Mouse (Mus musculus) forebrain, embryonic 15.5 days (tissue): ENCODE results near the gene Dph3. TPM values are rescaled to one million over a fixed set of nuclear protein-coding genes. Genes with fewer than 3 reads are reported as not detected.

ENCODE experiments used
- ATAC-seq: fragments of 200-750 bp; cut with Nextera tagmentation; replicated peaks from 2 replicates; pipeline ENCODE4 v1.8.0; 2017; ENCODE audit warnings: mild to moderate bottlenecking, moderate TSS enrichment, moderate library complexity
- H3K27ac ChIP-seq: fragments of 300-500 bp; sonication (generic); replicated peaks from 2 replicates; pipeline ENCODE4 v1.5.1; 2015; ENCODE audit warnings: mild to moderate bottlenecking, inconsistent platforms
- H3K27me3 ChIP-seq: fragments of 300-500 bp; sonication (generic); 2 replicates; pipeline ENCODE4 v1.6.1; 2015; ENCODE audit warnings: inconsistent platforms
- H3K36me3 ChIP-seq: fragments of 300-500 bp; sonication (generic); 2 replicates; pipeline ENCODE4 v1.6.1; 2015; ENCODE audit warnings: mild to moderate bottlenecking, inconsistent platforms
- H3K4me1 ChIP-seq: fragments of 300-500 bp; sonication (generic); 2 replicates; pipeline ENCODE4 v1.6.1; 2015; ENCODE audit warnings: inconsistent platforms
- H3K4me2 ChIP-seq: fragments of 300-500 bp; sonication (generic); replicated peaks from 2 replicates; pipeline ENCODE4 v1.6.1; 2015; ENCODE audit warnings: mild to moderate bottlenecking, inconsistent platforms
- H3K4me3 ChIP-seq: fragments of 300-500 bp; sonication (generic); 2 replicates; pipeline ENCODE4 v1.5.1; 2015; ENCODE audit warnings: mild to moderate bottlenecking, inconsistent platforms
- H3K9ac ChIP-seq: fragments of 300-500 bp; sonication (generic); replicated peaks from 2 replicates; pipeline ENCODE4 v1.6.1; 2015; ENCODE audit warnings: mild to moderate bottlenecking, inconsistent platforms
- H3K9me3 ChIP-seq: fragments of 300-500 bp; sonication (generic); 2 replicates; pipeline ENCODE4 v1.6.1; 2016; ENCODE audit warnings: inconsistent platforms
- WGBS: fragments of 180-500 bp; shearing (Covaris S2); methylation state at CpG from one replicate; pipeline ENCODE4 v1.1.7; 2015; ENCODE audit warnings: mixed read lengths; 5-methylcytosine and 5-hydroxymethylcytosine counted together
- polyA plus RNA-seq: library from polyadenylated mRNA; unstranded; fragments of >200 nt; fragmentation: Nextera tagmentation; extraction: Ambion mirVana; gene quantifications from 2 replicates; pipeline ENCODE4 v1.2.1, GENCODE M21; 2015

Dph3 gene
- polyA plus RNA-seq, 1 experiment from 2014 or later, result 74.6 TPM

DNA sequence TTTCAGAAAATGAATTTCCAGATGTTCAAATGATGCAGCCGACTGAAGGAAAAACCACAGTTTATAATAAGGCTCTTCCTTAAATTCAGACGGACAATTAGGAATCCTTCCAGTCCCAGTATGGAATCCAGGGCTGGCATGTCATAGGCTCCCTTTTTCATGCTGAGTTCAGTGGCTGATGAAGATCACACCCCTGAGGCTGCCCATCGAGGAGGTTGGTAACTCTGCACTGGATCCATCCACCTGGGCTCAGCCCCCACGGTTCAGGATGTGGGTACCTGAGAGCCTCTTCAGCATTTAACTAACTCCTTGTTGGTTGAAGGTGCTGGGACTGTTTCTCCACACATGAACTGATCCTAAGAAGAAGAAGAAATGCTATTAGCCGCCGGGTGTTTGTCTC, 2.6 kb downstream of the Dph3 start:
- peaks cover 27% of the 10 kb centered on the region for H3K4me1 ChIP-seq
- H3K27ac ChIP-seq, result no peak overlapping the region
- H3K27me3 ChIP-seq, result no peaks in the 10 kb centered on the region
- peaks cover 25% of the 10 kb centered on the region for H3K36me3 ChIP-seq
- 95% methylated on average over 6 of the region's 6 CpGs for WGBS
- no peak overlapping the region for H3K4me3 ChIP-seq
- ATAC-seq, result no peak
- H3K9me3 ChIP-seq, result no peaks in the 10 kb centered on the region
- H3K4me2 ChIP-seq, result no peak overlapping the region
- H3K9ac ChIP-seq, result no peak overlapping the region

DNA sequence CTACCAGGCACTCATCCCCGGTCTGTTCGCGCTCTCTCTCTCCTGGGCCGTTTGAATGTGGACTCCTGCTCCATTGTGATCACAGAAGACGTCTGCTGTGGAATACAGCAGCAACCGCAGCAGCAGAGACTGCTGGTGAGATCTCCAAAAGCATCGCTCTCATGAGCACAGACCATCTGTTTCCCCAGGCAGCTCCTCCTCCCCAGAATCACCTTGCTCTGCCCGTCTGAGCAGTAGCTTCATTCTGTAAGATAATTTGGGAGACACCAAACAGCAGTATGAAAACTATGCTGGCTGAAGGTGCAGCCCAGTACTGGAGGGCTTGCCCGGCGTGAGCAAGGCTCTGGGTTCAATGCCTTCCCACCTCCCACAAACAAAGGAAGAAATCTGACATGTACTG, 4.5 kb downstream of the Dph3 start:
- no peak for ATAC-seq
- peaks cover 14% of the 10 kb centered on the region for H3K4me1 ChIP-seq
- no peak overlapping the region for H3K4me2 ChIP-seq
- no peak overlapping the region for H3K4me3 ChIP-seq
- WGBS, result 77% methylated on average over 10 of the region's 10 CpGs
- H3K36me3 ChIP-seq, result peaks cover 25% of the 10 kb centered on the region
- H3K27ac ChIP-seq, result no peak overlapping the region
- H3K9ac ChIP-seq, result no peak overlapping the region
- H3K9me3 ChIP-seq, result no peaks in the 10 kb centered on the region
- H3K27me3 ChIP-seq, result no peaks in the 10 kb centered on the region

DNA sequence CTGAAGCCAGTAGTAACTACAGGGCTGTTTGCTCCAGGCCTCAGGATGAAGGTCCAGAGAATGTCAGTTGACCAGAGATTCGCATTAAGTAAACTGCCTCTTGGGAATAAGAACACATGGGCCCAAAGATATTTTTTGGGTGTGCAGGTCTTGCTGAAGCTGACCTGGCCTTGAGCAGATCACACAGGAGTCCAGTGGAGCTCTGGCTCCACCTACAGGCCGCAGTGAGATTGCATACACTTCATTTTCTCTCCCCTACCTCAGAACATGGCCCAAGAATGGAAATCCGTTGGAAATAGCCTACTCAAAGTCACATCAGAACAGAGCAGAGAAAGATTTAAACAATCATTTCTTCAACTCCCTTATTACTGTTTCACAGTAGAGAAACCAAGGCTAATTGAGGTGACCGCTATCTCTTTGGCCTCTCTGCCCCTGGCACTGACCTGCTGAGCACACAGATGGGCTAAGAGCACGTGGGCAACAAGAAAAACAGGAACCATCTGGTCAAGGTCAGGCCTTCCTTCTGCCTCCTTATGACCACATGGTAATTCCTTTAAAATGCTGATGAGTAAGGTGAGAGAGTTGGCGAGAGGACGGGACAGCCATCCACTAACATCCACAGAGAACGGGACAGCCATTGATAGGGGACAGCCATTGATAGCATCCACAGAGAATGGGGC, 8.5 kb downstream of the Dph3 start:
- Histone ChIP-seq H3K9me3 (no peaks in the 10 kb centered on the region), H3K27me3 (no peaks in the 10 kb centered on the region), H3K36me3 (peaks cover 16% of the 10 kb centered on the region), H3K4me2 (no peak overlapping the region), H3K4me1 (no peaks in the 10 kb centered on the region), H3K27ac (no peak overlapping the region), H3K9ac (no peak overlapping the region), H3K4me3 (no peak overlapping the region)
- 54% methylated on average over 8 of the region's 8 CpGs for WGBS
- peak; percentile 66 for ATAC-seq

DNA sequence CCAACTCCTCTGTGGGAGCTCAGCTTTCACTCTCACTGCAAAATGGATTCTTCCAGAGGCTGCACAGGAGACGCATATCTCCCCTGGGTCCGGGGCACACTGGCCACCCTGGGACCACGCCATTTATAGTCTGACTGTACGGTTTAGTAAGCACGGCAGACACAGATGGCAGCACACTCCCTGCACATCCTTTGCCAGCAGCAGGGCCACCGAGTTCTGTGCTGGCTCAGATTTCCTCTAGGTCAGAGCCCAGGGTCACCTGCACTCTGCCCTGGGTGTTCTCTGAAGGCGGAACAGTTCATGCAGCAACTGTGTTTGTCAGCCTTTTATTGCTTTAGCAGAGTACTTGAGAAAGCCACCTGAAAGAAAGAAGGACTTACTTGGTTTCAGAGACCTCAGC, 11.6 kb downstream of the Dph3 start:
- H3K4me2 ChIP-seq, result no peak overlapping the region
- H3K9me3 ChIP-seq, result no peaks in the 10 kb centered on the region
- WGBS, result 85% methylated on average over 7 of the region's 7 CpGs
- ATAC-seq, result no peak
- no peak overlapping the region for H3K9ac ChIP-seq
- no peak overlapping the region for H3K4me3 ChIP-seq
- H3K27ac ChIP-seq, result no peak overlapping the region
- no peaks in the 10 kb centered on the region for H3K4me1 ChIP-seq
- no peaks in the 10 kb centered on the region for H3K36me3 ChIP-seq
- H3K27me3 ChIP-seq, result no peaks in the 10 kb centered on the region

DNA sequence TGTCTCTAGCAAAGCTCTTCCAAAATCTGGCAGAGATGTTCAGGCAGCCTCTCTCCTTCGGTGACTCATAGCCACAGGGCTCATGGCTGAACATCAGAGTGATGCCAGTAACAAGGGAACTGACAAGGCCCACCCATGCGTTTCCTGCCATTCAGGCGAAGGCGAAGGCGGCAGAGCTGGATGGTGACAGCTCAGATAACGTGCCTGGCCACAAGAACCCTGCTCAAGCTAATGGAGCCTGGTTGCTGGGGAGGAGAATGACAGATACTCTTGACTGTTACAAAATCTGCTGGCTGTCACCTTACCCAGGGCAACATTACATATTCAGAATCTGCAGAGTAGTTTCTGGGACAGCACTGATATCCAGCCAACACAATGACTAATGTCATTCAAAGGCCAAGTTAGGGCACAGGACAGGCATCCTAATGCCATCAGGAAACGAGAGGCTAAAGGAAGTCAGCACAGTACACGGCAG, 12.3 kb downstream of the Dph3 start:
- Histone ChIP-seq H3K27me3 (no peaks in the 10 kb centered on the region), H3K9me3 (no peaks in the 10 kb centered on the region), H3K4me3 (no peak overlapping the region), H3K4me2 (no peak overlapping the region), H3K27ac (no peak overlapping the region), H3K36me3 (no peaks in the 10 kb centered on the region), H3K9ac (no peak overlapping the region), H3K4me1 (no peaks in the 10 kb centered on the region)
- no peak for ATAC-seq
- 74% methylated on average over 8 of the region's 8 CpGs for WGBS

DNA sequence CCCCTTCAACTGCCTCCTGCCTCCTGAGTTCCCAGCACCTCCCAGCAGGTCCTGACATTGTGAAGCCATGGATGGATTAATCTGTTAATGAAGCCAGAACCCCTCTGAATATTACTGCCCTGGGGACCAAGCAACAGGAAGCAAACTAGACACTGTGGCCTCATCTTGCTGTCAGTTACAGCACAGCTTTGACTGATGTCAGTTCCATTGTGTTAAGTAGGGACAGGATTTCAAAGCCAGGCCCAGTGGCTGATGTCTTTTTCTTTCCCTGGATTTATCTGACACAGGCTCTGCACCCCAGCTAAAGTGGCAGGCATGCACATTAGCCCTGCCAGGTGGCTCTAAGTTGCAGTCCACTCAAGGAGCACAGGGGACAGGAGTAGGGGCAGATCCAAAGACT, 12.7 kb downstream of the Dph3 start:
- no peak overlapping the region for H3K9ac ChIP-seq
- no peaks in the 10 kb centered on the region for H3K4me1 ChIP-seq
- no peak overlapping the region for H3K4me3 ChIP-seq
- H3K9me3 ChIP-seq, result no peaks in the 10 kb centered on the region
- H3K27ac ChIP-seq, result no peak overlapping the region
- ATAC-seq, result no peak
- H3K4me2 ChIP-seq, result no peak overlapping the region
- H3K27me3 ChIP-seq, result no peaks in the 10 kb centered on the region
- no peaks in the 10 kb centered on the region for H3K36me3 ChIP-seq

DNA sequence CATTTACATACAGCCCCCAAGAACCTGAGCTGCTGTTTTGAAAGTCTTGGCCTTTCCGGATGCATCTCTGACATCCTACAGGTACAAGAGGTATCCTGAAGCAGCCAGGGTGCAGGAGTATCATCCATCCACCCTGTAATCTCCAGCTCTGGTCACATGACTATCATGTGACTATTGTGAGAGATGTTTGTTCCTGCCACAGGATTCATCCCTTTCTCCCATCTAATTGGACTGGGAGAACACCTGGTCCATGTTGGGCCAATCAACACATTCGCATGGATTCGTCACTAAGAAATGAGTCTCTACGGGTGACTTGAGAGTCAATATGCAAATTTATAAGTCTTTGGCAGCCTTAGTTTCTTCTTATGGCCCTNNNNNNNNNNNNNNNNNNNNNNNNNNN, 24.1 kb downstream of the Dph3 start:
- Histone ChIP-seq H3K4me3 (no peak overlapping the region), H3K27ac (no peak overlapping the region), H3K27me3 (no peaks in the 10 kb centered on the region), H3K9ac (no peak overlapping the region), H3K9me3 (no peaks in the 10 kb centered on the region), H3K4me1 (no peaks in the 10 kb centered on the region), H3K36me3 (no peaks in the 10 kb centered on the region), H3K4me2 (no peak overlapping the region)
- WGBS, result 81% methylated on average over 4 of the region's 4 CpGs
- no peak for ATAC-seq

DNA sequence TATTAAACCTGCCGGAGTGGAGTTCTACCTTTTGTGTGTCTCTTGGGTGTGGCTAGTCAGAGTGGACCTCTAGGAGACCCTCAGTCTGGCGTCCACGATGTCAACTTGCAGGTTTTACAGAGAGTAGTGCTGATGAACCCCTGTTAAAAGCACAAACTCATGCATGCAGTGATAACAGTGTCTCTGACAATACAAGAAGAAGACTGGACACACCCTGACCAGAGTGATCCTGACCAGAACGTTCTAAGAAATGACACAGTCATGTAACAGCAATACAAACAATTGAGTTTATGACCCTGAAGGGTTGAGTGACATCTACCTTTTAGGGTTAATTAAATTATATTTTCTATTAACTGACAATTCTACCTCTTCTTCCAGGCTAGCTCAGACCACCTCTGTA, 27.9 kb downstream of the Dph3 start:
- H3K4me3 ChIP-seq, result no peak overlapping the region
- H3K4me1 ChIP-seq, result no peaks in the 10 kb centered on the region
- H3K27me3 ChIP-seq, result no peaks in the 10 kb centered on the region
- 86% methylated on average over 4 of the region's 4 CpGs for WGBS
- H3K36me3 ChIP-seq, result no peaks in the 10 kb centered on the region
- H3K4me2 ChIP-seq, result no peak overlapping the region
- ATAC-seq, result no peak
- no peak overlapping the region for H3K9ac ChIP-seq
- no peak overlapping the region for H3K27ac ChIP-seq
- H3K9me3 ChIP-seq, result no peaks in the 10 kb centered on the region

DNA sequence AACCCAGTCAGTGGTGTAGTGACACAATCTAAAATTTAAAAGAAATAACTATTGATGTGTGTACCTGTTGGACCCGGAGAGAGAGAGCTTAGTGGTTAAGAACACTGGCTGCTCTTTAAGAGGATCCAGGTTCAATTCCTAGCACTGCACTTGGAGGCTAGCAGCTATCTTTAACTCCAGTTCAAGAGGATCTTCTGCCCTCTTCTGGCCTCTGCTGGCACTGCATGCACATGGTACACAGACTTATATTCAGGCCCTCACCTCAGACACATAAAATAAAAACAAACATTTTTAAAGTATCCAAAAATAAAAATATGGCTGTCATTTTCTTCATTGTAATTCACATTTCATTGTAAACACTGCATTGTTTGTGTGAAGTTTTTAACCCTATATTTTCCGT, 28.9 kb downstream of the Dph3 start:
- no peaks in the 10 kb centered on the region for H3K36me3 ChIP-seq
- 97% methylated on average over 2 of the region's 2 CpGs for WGBS
- no peaks in the 10 kb centered on the region for H3K9me3 ChIP-seq
- no peak overlapping the region for H3K9ac ChIP-seq
- H3K4me1 ChIP-seq, result no peaks in the 10 kb centered on the region
- ATAC-seq, result no peak
- no peaks in the 10 kb centered on the region for H3K27me3 ChIP-seq
- no peak overlapping the region for H3K4me3 ChIP-seq
- H3K27ac ChIP-seq, result no peak overlapping the region
- no peak overlapping the region for H3K4me2 ChIP-seq

DNA sequence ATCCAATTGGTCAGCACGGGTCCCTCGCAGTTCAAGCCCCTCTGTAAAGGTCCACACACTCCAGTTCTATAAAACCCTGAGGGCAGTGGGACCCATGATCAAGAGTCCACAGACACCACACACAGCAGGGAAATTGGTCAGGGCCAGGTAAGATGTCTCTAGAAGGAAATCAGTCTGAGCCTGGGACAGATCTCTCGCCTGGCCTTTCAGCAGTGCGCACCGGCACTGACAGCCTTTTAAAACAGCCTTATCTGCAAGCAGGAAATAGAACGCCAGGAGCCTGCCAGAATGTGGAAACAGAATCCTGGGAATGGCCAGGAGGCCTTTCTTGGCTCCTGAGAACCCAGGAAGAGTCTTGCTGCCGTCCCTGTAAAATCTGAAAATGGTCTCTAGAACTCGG, 29.7 kb downstream of the Dph3 start:
- WGBS, result 88% methylated on average over 8 of the region's 8 CpGs
- H3K27me3 ChIP-seq, result no peaks in the 10 kb centered on the region
- no peak overlapping the region for H3K9ac ChIP-seq

DNA sequence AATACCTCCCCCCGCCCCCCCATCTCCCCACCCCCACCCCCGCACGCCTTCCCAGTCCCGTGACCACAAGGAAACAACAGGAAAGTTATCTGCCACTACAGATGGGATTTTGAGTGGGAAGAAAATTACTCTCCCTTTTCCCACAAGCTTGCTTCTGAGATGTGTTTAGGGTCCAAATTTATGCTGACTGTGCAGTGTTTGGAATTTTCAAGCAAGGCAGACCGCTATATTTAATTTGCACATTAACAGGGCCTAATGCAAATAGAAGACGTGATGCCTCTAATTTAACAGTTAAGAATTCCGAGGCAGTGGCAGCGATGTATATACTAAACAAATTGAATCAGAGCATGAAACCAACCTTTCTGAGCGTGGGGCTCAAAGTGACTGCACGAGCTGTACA, 30.7 kb downstream of the Dph3 start:
- Histone ChIP-seq H3K27ac (no peak overlapping the region), H3K9ac (no peak overlapping the region), H3K4me2 (no peak overlapping the region), H3K4me3 (no peak overlapping the region), H3K4me1 (no peaks in the 10 kb centered on the region), H3K27me3 (no peaks in the 10 kb centered on the region), H3K36me3 (no peaks in the 10 kb centered on the region), H3K9me3 (no peaks in the 10 kb centered on the region)
- no peak for ATAC-seq
- WGBS, result 50% methylated on average over 10 of the region's 10 CpGs

More for the DNA sequence above, 29.7 kb downstream of the Dph3 start:
- Histone ChIP-seq H3K27ac (no peak overlapping the region), H3K4me1 (no peaks in the 10 kb centered on the region), H3K4me2 (no peak overlapping the region), H3K4me3 (no peak overlapping the region), H3K36me3 (no peaks in the 10 kb centered on the region), H3K9me3 (no peaks in the 10 kb centered on the region)
- ATAC-seq, result no peak

DNA sequence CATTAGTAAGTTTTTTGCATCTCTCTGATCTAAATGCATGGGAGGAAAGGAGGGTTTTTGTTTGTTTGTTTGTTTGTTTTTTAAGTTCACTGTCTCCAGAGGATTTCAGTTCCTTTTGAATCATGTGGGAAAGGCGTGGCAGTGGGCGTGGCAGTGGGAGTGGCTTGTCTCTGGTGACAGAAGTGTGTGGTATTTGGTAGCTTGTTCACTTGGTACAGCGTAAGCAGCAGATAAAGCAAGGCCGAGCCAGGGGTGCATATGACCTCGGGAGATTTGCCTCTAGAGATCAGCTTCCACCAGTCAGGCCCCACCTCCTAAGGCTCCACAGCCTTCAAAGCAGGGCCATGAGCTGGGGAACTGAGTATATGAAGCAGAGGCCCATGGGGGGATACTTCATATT, 31.6 kb downstream of the Dph3 start:
- ATAC-seq, result no peak
- H3K27me3 ChIP-seq, result no peaks in the 10 kb centered on the region
- H3K4me1 ChIP-seq, result no peaks in the 10 kb centered on the region
- H3K36me3 ChIP-seq, result no peaks in the 10 kb centered on the region
- H3K9ac ChIP-seq, result no peak overlapping the region
- H3K4me3 ChIP-seq, result no peak overlapping the region
- WGBS, result 80% methylated on average over 5 of the region's 5 CpGs
- no peak overlapping the region for H3K27ac ChIP-seq
- no peak overlapping the region for H3K4me2 ChIP-seq
- no peaks in the 10 kb centered on the region for H3K9me3 ChIP-seq

DNA sequence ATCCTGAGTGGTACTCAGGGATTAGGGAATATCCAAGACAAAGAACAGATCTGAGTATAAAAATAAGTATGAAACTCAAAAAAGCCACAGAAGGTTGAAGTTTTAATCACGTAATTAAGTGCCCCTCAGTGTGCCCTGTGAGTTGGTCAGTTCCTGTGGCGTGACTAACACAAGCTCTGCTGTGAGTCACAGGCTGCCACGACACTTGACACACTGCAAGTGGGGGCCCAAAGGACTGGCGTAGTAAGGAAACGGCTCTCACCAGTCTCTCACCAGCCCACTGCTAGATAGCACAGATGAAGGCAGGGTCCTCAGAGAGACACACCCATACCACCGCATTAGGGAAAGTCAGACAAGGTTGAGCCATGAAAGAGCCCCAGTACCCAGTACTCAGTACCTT, 35.4 kb downstream of the Dph3 start:
- H3K4me3 ChIP-seq, result no peak overlapping the region
- no peaks in the 10 kb centered on the region for H3K9me3 ChIP-seq
- no peak overlapping the region for H3K27ac ChIP-seq
- H3K4me1 ChIP-seq, result no peaks in the 10 kb centered on the region
- 86% methylated on average over 6 of the region's 6 CpGs for WGBS
- H3K36me3 ChIP-seq, result no peaks in the 10 kb centered on the region
- no peak overlapping the region for H3K9ac ChIP-seq
- no peaks in the 10 kb centered on the region for H3K27me3 ChIP-seq
- no peak overlapping the region for H3K4me2 ChIP-seq
- ATAC-seq, result no peak
